Mouse (Mus musculus): ENCODE results near the gene Itpk1.
A peak's percentile ranks its signal among the peaks of the same experiment; 100 is the strongest.

DNA sequence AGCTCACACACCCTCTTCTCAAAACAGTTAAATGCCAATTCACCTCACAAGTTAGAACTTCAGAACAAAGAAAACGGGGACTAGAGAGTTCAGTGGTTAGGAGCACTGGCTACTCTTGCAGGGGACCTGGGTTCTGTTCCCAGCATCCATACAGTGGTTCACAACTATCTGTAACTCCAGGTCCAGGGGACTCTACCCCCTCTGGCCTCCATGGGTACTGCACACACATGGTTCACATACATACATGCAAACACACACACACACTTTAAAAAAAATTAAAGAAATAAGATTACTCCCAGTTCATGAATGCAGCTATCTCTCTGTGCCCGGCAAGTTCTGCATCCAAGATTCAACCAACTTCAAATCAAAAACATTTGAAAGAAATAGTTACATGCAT, 40.7 kb downstream of the Itpk1 start:
- TF ChIP-seq POLR2A (IDR thresholded peaks at IDR 0.05; ENCODE audit: insufficient read depth, low read depth, low read length) (no peak), CTCF (IDR thresholded peaks at IDR 0.05) (peak; percentile 14; the same call in 1 of the 2 replicates), EP300 (IDR thresholded peaks at IDR 0.05; ENCODE audit: insufficient read depth, low read depth, low read length) (no peak)
